Mouse (Mus musculus) ovary, adult 18-20 months (tissue): ENCODE results near the gene Ccnb1.
"Not testable (repeated sequence)": the region's sequence is repeated elsewhere in the genome, so short reads cannot be mapped to it uniquely, and the experiment has no call there.

ENCODE experiments used
- DNase-seq: peaks from one replicate; pipeline ENCODE4 v3.0.0; 2022; ENCODE audit warnings: low spot score, mixed read lengths

Gene Ccnb1

DNA sequence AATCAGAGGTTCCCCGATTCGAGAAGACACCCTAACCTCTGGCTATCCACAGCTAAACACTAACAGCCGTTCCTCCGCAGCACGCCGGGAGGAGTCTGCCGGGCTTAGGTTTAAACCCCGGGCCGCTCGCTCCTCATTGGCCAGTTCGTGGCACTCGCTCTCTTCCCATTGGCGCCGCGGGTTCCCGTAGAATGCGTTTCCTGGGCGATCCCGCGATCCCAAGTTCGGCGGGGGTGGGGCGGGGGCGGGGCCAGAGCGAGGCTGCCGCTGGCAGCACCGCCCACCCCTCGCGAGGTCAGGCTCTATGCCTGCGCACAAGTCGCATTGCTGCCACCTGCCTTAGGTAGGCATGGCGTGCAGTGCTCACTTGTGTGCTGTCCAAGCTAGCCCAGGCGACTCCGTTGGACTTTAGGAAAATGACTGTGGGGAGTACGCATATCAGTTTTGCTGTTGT lies at the start of gene Ccnb1:
TSS of gene Ccnb1 (minus strand) at position 157 of the 454 bp plus-strand sequence.
- DNase-seq = peak; percentile 85

DNA sequence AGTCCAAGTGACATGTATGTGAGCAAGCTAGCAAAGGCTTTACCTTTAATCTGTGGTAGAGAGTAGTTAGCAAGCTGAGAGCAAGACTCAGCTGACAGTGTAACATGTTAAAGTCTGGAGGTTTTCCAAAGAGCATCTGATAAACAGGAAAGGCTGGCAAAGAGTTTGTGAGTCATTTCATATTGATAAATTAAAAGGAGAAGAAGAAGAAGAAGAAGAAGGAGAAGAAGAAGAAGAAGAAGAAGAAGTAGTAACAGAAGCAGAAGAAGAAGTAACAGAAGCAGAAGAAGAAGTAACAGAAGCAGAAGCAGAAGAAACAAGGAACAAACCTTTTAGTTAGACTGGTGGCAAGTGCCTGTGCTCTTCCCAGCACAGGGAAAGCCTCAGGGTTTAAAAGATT lies 48.4 kb upstream of the Ccnb1 start:
- no peak for DNase-seq

DNA sequence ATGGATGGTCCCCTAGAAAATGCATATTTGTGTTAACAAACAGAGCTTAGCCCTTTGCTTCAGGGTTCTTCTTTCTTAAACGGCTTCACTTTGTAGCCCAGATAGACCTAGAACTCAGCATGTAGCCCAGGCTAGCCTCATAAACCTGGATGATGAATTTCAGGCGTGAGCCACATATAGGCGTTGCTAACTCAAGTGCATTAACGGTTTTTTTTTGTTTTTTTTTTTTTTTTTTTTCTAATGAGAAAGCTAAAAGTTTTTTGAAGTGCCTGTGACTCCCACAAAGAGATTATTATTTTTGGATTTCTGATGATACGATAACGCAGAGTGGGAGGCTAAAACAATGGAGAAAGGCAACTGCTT lies 47.3 kb upstream of the Ccnb1 start:
- no peak for DNase-seq

DNA sequence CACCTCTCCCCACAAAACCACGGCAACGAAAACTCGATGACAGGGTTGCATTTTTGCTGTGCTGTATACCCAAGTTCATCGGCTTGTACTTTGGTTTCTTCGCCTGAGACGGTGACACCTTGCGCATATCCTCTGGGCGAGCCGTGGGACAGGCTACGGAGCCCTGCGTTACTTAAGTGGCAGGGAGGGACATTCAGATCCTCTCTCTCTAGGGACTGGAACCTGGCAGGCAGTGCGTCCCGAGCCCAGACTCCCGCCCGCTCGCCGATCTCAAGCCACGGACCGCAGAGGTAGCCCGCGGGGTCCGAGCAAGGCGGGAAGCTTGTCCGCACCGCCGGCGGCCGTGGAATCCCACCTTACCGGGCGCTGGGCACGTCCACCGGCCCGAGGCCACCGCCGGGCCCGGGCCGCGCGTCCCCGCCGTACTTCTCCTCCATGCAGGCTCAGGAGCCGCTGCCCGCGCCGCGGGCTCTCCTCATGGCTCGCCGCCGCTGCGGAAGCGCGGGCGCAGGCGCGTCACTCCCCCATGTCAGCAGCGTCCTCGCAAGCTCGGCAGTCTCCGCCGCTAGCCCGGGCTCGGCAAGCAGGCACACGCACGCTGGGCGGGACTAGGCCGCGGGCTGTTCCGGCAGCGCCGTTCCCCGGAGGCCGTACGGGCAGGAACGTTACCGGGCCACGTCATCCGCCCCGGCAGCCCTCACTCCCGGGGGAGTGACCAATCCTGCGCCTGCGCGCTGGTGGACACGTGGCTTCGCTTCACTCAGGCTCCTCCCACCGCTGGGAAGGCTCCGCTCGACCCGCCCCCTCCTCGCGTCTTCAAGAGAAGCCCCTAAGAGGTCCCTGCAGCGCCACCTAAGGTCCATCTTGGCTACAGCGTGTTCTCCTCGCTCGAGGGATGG lies 46.6 kb upstream of the Ccnb1 start, which contains the start of gene Slc30a5:
TSS of gene Slc30a5 (minus strand) at position 687 of the 899 bp plus-strand sequence.
- DNase-seq = peak; percentile 99

DNA sequence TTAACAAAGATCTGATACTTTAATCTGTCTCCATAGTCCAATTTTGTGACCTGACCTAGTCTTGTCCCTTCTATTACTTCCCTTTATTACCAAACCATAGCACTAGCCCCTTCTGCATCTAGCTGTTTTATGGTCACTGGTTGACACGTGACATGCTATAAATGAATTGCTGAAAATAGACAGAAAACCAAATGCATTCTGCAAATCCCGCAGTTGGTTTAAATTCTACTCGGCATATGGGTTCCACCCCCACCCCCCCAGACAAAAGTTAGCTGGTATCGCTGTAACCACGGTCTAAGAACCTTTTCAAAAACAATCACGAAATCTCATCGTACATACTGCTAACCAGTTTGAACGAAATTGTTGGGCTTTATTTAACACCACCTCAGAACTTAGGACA lies 45.8 kb upstream of the Ccnb1 start:
- no peak for DNase-seq

DNA sequence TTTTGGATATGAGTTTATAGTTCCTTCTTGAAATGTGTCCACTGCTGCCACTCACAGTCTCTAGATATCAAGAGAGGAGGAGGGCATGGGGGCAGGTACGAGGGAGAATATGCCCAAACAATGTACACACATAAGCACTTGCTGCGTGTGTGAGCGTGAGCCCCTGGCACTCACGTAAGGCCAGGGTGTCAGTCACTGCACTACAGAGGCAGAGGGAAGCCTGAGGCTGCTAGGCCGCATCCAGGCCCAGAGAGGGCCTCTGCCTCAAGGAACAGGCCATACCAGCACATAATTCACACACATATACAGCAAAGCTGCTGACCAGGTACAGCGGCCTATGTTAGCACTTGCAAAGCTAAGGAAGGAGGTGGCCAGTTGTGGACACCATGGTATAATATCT lies 44.8 kb upstream of the Ccnb1 start:
- DNase-seq = no peak

DNA sequence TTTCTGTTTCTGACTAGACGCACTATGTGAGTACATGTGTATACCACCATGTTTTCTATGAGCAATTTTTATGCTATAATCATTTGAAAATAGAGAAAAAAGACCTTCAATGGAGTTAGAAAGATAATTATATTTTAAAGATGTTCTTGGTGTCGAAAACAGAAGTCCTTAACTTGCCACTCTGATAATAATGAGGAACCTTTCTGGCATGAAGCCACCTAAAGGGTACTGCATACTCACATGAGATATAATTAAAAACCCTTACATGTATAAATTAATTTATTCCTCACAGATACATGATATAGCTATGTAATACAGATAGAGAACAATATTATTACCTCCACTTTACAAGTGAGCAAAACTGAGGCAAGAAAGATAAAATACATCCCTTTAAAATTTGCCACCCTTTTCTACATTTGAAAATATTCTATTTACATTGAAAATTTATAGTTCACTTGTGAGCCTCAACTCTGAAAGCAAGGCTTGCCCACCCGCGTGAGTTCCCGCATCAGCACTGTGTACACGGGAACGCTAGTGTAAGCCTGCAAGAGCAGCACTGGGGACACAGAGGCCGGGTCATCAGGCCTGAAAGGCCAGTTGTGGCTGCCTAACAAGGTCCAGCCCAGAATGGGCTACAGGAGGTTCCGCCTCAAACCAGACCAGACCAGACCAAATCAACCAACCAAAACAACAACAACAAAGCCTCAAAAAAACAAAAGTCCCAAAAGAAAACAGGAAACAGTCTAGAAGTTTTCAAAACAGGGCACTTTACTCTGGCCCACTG lies 39.4 kb upstream of the Ccnb1 start:
- DNase-seq = no peak

DNA sequence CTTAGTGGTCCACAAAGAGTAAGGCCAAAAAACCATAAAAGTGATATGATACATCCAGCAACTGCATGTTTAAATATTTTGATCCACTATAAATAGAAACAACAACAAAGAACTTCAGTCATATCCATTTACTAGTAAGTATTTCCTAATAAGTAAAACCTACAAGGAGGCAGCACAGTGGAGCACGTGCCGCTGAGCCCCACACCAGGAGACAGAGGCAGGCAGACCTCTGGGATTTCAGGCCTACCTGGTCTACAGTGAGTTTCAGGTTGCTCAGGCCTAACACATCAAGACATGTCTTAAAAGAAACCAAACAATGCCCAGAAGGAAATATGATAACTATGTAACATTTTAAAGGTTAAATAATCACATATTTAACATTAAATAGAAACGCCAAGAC lies 38.5 kb upstream of the Ccnb1 start:
- DNase-seq = no peak

DNA sequence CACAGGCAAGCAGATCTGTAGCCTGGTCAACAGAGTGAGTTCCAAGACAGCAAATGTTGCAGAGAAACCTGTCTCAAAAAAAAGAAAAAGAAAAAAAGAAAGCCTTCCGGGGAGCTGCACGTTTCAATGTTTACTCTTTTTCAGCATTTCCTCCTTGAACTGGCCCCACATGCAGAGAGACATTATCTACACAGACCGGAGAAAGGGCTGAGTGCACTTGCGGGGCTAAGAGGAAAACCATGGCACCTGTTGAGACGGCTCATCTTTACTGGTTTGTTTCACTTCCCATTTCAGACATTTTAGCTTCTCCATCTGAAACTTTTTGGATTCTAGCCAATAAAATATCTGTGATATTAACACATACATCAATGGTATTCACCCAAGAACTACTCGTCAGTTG lies 37.9 kb upstream of the Ccnb1 start:
- no peak for DNase-seq

DNA sequence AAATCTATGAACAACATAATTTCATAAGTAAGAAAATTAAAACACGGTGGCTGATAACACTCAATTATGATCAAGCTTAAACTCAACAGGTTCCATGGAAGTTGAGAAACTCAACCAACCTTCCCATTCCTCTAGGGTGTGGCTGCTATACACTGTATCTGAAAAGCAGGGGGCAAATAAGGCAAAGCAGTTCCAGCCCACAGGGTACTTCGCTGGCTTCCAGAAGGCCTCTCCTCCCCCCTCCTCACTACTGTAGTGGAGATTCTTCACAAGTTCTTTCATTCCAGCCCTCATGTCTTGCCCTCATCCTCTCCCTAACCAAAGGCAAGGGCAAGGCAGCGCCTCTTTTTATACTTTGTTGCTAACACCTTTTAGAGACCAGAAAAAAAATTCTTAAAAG lies 37.5 kb upstream of the Ccnb1 start:
- no peak for DNase-seq

DNA sequence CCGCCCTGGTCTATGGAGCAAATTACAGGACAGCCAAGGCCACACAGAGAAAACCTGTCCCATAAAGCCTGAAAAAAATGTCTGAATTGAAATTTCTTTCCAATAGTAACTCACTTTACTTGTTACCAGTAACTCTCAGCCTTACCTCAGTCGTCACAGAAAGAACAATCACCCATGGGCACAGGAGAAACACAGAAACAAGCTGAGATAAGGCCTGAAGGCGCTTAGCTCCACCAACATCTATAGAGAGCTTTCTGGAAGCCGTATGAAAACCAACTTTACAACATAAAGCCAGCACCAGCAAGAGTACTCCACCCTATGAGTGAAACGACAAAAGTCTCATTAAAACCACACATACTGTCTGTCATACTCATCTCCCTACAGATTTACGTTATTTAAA lies 28.1 kb upstream of the Ccnb1 start:
- DNase-seq = no peak

DNA sequence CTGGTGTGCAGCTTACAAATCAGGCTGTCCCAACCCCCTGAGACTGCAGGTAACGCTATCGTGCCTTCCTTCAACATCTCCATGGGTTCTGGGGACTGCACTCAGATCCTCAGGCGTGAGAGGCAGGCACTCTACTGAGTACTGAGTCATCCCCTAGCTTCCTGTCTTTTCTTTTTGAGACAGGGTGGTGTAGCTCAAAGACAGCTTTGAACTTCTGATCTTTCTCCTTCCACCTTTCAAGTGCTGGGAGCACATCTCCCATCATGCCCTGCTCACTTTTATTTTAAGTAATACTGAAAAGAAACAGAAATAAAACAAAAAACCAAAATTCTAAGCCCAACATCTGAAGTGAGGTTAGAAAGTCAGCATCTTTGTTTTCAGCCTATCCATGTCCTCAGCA lies 19.4 kb upstream of the Ccnb1 start:
- no peak for DNase-seq

DNA sequence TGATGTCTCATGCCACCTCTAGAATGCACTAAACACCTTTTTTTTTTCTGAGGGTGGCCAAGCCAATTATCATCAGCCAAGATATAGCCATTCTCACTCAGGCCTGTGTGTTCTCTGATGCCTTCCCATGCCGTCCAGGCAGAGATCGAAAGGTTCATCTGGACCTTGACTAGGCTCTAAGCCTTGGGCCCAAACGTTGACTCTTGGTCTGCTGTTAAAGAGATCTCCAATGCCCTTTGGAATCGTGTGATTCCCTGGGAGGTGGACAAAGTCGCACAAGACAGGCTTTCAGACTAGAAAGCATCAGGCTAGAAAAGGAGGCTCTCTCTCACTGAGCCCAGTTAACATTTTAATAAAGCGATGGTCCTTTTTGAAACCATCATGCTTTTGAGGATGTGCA lies 10.8 kb upstream of the Ccnb1 start:
- DNase-seq = no peak

DNA sequence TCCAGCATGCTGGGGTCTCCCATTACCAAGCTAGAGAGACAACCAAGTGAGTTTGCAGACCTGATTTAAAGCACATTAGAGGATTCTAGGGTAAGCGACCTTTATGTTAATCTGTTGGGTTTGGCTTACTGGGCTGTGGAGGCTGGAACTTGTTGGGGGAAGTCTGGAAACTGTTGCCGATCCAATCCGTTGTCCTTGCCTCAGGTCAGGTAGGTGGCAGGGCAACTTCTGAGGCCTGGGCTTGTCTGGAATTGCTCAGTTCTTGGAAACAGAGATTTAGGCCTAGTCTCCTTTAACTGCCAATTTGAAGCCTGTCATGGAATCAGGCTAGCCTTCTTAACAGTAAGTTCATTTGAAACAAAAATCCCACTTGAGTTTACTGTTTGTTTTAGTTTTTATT lies 2.7 kb upstream of the Ccnb1 start:
- no peak for DNase-seq

DNA sequence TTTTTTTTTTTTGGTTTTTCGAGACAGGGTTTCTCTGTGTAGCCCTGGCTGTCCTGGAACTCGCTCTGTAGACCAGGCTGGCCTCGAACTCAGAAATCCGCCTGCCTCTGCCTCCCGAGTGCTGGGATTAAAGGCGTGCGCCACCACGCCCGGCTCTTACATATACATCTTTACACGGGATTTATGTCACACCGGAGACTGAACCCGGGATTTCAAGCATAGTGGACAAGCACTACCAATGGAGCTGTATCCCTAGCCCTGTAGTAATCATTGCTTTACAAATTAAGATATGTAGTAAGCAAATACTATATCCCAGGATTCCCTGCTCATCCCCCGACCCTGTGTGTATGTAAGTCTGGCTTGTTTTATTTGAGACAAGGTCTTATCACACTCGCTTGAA lies 1.7 kb upstream of the Ccnb1 start:
- DNase-seq = not testable (repeated sequence)

DNA sequence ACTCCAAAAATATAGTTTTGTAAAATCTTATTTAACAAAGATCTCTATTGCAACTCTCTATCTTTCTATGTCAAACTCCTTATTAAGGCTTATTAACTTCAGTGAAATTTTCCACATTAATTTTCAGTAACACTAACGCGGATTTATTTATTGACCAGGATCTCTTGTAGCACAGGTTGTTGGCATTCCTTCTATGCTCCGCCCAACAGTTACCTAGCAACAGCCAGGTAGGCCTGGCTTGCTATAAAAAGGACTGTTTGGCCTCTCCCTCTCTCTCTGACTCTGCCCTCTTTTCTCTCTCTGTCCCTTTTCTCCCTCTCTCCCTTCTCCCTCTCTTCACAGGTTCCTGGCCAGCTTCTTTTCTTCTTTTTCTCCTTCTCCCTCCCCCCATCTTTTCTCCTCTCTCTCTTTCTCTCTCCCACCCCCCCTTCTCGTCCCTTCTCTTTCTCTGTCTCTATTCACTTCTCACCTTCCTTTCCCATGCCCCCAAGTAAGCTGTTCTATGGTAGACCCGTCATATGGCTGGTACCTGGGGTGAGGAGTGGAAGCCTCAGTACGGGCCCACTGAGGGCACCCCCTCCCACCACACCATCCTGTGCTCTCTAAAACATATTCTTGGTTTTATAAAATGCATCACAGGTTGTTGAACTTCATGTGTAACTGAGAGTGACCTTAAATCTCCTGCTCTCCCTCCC lies 1.1 kb upstream of the Ccnb1 start:
- no peak for DNase-seq

DNA sequence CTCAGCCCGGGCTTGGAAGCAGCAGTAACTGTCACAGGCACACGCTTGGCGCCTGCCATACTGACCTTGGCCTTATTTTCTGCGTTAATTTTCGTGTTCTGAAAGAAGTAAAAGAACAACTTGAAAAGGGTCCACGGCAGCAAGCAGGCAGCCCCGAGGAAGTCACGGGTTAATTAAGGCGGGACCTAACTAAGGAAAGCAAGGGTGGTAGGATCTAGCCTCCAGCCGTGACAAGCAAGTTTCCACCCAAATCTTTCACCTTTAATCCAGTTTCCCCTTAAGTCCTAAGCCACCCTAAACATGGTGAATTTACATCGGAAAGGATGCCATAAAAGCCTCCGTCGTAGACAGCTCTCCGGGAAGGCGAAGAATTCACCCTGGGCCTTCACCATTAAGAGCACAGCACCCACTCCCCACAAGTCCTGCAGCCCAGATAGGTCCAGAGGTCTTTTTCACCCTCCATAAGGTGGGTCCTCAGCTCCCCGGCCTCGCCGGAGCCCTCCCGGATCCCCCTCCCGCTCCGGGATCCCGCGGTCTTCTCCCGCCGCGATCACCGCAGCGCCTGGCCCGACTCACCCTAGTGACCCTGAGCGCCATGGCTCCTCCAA lies 460 bp downstream of the Ccnb1 start:
- DNase-seq = no peak

DNA sequence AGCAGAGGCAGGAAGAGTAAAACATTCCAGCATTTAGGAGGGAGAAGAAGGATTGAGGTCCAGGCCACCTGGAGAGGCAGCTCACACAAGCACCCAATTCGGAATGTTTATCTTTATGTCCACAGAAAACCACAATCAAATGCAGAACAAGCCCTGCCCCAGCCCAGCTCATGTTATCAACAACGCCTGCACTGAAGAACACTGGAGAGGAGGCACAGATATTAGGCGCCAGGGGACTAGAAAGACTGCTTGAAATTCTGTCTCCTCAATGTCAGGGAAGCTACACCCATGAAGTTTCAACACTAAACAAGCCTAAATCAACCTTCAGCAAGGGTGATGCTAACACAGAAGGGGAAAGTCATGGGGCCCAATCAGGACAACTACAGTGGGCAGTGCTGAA lies 8.9 kb downstream of the Ccnb1 start:
- no peak for DNase-seq

DNA sequence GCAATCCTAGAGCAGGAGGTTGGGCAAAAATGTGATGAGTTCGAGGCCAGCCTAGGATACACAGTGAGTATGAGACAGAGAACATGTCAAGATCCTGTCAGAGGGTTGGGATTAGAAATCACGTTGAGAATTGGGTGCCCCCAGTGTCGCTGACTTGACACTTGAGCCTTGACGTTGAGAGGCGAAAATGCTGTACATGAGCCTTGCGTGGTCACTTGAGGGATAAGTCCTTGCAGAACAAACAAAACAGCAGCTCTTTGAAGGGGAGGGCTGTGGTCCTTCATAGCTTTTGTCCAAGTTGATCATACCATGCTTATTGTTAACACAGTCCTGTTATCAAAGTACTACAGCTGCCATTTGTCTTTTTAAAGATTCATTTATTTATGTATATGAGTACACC lies 9.7 kb downstream of the Ccnb1 start:
- no peak for DNase-seq

DNA sequence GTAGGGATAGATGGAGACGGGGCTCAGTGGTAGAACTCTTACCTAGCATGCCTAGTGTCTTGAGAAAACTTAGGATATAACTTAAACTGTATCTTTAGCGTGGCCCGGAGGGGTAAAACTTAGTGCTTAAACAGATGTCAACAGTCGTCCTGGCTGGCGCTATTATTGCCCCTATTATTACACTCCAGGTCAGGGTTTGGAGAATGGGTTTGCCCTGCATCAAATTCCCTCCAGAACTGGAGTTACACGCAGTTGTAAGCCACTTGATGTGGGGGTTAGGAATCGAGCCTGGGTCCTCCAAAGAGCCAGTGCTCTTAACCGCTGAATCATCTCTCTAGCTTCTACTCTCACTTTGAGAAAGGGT lies 10.3 kb downstream of the Ccnb1 start:
- DNase-seq = no peak

DNA sequence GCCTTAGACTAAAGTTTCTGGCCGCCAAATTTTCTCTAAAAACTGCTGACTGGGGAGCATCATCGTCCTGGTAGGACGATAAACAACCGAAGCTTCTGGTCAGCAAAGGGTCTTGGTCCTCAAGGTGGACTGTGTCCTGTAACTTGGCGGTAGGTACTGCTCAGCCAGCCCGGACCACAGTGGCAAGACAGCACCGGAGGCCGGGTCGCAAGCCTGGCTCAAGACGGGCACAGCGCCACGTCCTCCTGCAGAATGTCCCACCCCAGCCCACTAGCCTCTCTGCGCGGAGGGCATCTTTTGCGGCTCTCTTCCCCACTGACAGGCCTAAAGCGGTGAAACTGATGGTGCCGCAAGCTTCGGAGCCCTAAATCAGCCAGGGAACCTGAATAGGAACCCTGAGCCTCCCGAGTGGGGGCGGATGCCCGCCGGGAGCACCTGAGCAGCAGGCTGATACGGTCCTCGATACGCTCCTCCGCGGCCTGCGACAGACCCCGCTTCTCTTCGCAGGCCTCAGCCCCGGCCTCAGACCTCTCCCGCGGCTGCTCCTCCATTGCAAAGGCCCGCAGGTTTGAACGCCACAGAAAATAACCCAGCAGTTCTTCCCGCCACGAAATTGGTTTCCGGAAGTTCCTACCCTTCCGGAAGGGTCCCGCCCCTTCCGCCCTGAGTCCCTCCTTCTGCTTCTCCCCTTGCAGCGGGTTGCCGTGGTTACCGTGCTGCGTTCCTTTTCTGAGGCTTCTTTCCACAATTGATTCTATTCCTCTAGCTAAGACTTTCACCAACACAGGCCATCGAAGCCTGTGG lies 10.9 kb downstream of the Ccnb1 start, which contains the start of gene Cenph:
TSS of gene Cenph (minus strand) at position 648 of the 804 bp plus-strand sequence.
- DNase-seq = peak; percentile 78
